Mouse (Mus musculus): ENCODE measurements around the gene Golga3. TPM values are rescaled to one million over a fixed set of nuclear protein-coding genes. Genes with fewer than 3 reads are reported as not detected.
A peak's percentile ranks its signal among the peaks of the same experiment; 100 is the strongest.

The Golga3 gene
- polyA plus RNA-seq, 1 experiment from 2014 or later: 8.1 TPM

GRCm38 (mm10) chr5:110142309-110142708 is 34.2 kb upstream of the Golga3 start:
- H3K36me3 ChIP-seq (ENCODE audit: control insufficient read depth, insufficient read depth): peaks cover 40% of the 10 kb centered on the region
- H3K4me2 ChIP-seq (replicated peaks; ENCODE audit: low read depth): no peak overlapping the region
- no peak for TF ChIP-seq CTCF (IDR thresholded peaks at IDR 0.05; ENCODE audit: low read depth)
- no peaks in the 10 kb centered on the region for H3K9me3 ChIP-seq (ENCODE audit: control insufficient read depth)
- no peak overlapping the region for H3K4me3 ChIP-seq (ENCODE audit: low read depth, low read length)
- H3K27me3 ChIP-seq (replicated peaks; ENCODE audit: control insufficient read depth, insufficient read depth, low read length): no peaks in the 10 kb centered on the region
- no peak overlapping the region for H3K9ac ChIP-seq (ENCODE audit: low read depth, low read length)
- 87% methylated on average over 2 of the region's 2 CpGs for WGBS
- no peak overlapping the region for H3K27ac ChIP-seq (ENCODE audit: low read depth, low read length)
- H3K4me1 ChIP-seq (replicated peaks; ENCODE audit: control insufficient read depth, insufficient read depth, low read length): no peaks in the 10 kb centered on the region
- no peak for ATAC-seq

- Histone ChIP-seq H3K27ac (ENCODE audit: low read depth, low read length) (no peak overlapping the region), H3K36me3 (ENCODE audit: control insufficient read depth, insufficient read depth) (peaks cover 46% of the 10 kb centered on the region), H3K27me3 (replicated peaks; ENCODE audit: control insufficient read depth, insufficient read depth, low read length) (no peaks in the 10 kb centered on the region), H3K4me2 (replicated peaks; ENCODE audit: low read depth) (no peak overlapping the region), H3K4me1 (replicated peaks; ENCODE audit: control insufficient read depth, insufficient read depth, low read length) (no peaks in the 10 kb centered on the region), H3K4me3 (ENCODE audit: low read depth, low read length) (no peak overlapping the region), H3K9ac (ENCODE audit: low read depth, low read length) (no peak overlapping the region), H3K9me3 (ENCODE audit: control insufficient read depth) (no peaks in the 10 kb centered on the region)
- 89% methylated on average over 5 of the region's 5 CpGs for WGBS
- peak; percentile 64 for TF ChIP-seq CTCF (IDR thresholded peaks at IDR 0.05; ENCODE audit: low read depth)
- no peak for ATAC-seq
These were observed 33.5 kb upstream of the Golga3 start for GRCm38 (mm10) chr5:110143007-110143406.

- no peak for TF ChIP-seq CTCF (IDR thresholded peaks at IDR 0.05; ENCODE audit: low read depth)
- ATAC-seq: no peak
- Histone ChIP-seq H3K4me1 (replicated peaks; ENCODE audit: control insufficient read depth, insufficient read depth, low read length) (no peaks in the 10 kb centered on the region), H3K27me3 (replicated peaks; ENCODE audit: control insufficient read depth, insufficient read depth, low read length) (no peaks in the 10 kb centered on the region), H3K4me3 (ENCODE audit: low read depth, low read length) (no peak overlapping the region), H3K9ac (ENCODE audit: low read depth, low read length) (no peak overlapping the region), H3K36me3 (ENCODE audit: control insufficient read depth, insufficient read depth) (peaks cover 58% of the 10 kb centered on the region), H3K9me3 (ENCODE audit: control insufficient read depth) (no peaks in the 10 kb centered on the region), H3K4me2 (replicated peaks; ENCODE audit: low read depth) (no peak overlapping the region), H3K27ac (ENCODE audit: low read depth, low read length) (no peak overlapping the region)
- 94% methylated on average over 4 of the region's 4 CpGs for WGBS
These were observed 7.1 kb upstream of the Golga3 start for GRCm38 (mm10) chr5:110169374-110169773.

- Histone ChIP-seq H3K4me2 (replicated peaks; ENCODE audit: low read depth) (peak overlapping the region; percentile 74), H3K4me1 (replicated peaks; ENCODE audit: control insufficient read depth, insufficient read depth, low read length) (no peaks in the 10 kb centered on the region; the same call in 1 of the 2 replicates), H3K36me3 (ENCODE audit: control insufficient read depth, insufficient read depth) (peaks cover 7% of the 10 kb centered on the region; the same call in 1 of the 2 replicates), H3K9ac (ENCODE audit: low read depth, low read length) (peak overlapping the region; percentile 86), H3K9me3 (ENCODE audit: control insufficient read depth) (no peaks in the 10 kb centered on the region), H3K27ac (ENCODE audit: low read depth, low read length) (peak overlapping the region; percentile 83), H3K27me3 (replicated peaks; ENCODE audit: control insufficient read depth, insufficient read depth, low read length) (no peaks in the 10 kb centered on the region), H3K4me3 (ENCODE audit: low read depth, low read length) (peak overlapping the region; percentile 80)
- peak; percentile 12; the same call in 1 of the 2 replicates for ATAC-seq
- under 1% methylated on average over 19 of the region's 19 CpGs for WGBS
- TF ChIP-seq CTCF (IDR thresholded peaks at IDR 0.05; ENCODE audit: low read depth): no peak
These were observed 520 bp downstream of the Golga3 start for GRCm38 (mm10) chr5:110177021-110177420.

- Histone ChIP-seq H3K27ac (ENCODE audit: low read depth, low read length) (no peak overlapping the region), H3K4me1 (replicated peaks; ENCODE audit: control insufficient read depth, insufficient read depth, low read length) (no peaks in the 10 kb centered on the region; the same call in 1 of the 2 replicates), H3K9ac (ENCODE audit: low read depth, low read length) (no peak overlapping the region), H3K4me3 (ENCODE audit: low read depth, low read length) (no peak overlapping the region), H3K36me3 (ENCODE audit: control insufficient read depth, insufficient read depth) (peaks cover 7% of the 10 kb centered on the region), H3K9me3 (ENCODE audit: control insufficient read depth) (no peaks in the 10 kb centered on the region), H3K4me2 (replicated peaks; ENCODE audit: low read depth) (no peak overlapping the region), H3K27me3 (replicated peaks; ENCODE audit: control insufficient read depth, insufficient read depth, low read length) (no peaks in the 10 kb centered on the region)
- TF ChIP-seq CTCF (IDR thresholded peaks at IDR 0.05; ENCODE audit: low read depth): no peak
- WGBS: 83% methylated on average over 2 of the region's 2 CpGs
- no peak for ATAC-seq
These were observed 2.1 kb downstream of the Golga3 start for GRCm38 (mm10) chr5:110178628-110179027.

GRCm38 (mm10) chr5:110181716-110182115 is 5.2 kb downstream of the Golga3 start:
- WGBS: 88% methylated on average over 5 of the region's 5 CpGs

More at GRCm38 (mm10) chr5:110181716-110182115, 5.2 kb downstream of the Golga3 start:
- H3K27ac ChIP-seq (ENCODE audit: low read depth, low read length): no peak overlapping the region
- no peak for ATAC-seq
- no peaks in the 10 kb centered on the region for H3K9me3 ChIP-seq (ENCODE audit: control insufficient read depth)
- H3K4me1 ChIP-seq (replicated peaks; ENCODE audit: control insufficient read depth, insufficient read depth, low read length): no peaks in the 10 kb centered on the region
- H3K36me3 ChIP-seq (ENCODE audit: control insufficient read depth, insufficient read depth): peaks cover 33% of the 10 kb centered on the region
- no peak for TF ChIP-seq CTCF (IDR thresholded peaks at IDR 0.05; ENCODE audit: low read depth)
- H3K9ac ChIP-seq (ENCODE audit: low read depth, low read length): no peak overlapping the region
- H3K27me3 ChIP-seq (replicated peaks; ENCODE audit: control insufficient read depth, insufficient read depth, low read length): no peaks in the 10 kb centered on the region
- H3K4me2 ChIP-seq (replicated peaks; ENCODE audit: low read depth): no peak overlapping the region
- no peak overlapping the region for H3K4me3 ChIP-seq (ENCODE audit: low read depth, low read length)

Data from intestine, postnatal 0 days (tissue).